Mouse (Mus musculus) adrenal gland, postnatal 36 days (tissue): ENCODE measurements around the gene Il1a. TPM values are rescaled to one million over a fixed set of nuclear protein-coding genes. Genes with fewer than 3 reads are reported as not detected.

Experiments
- DNase-seq, 2 experiments: peaks; one replicate each; pipeline ENCODE4 v3.0.0; 2021; ENCODE audit warnings: mixed read lengths in 1 of 2
- long read RNA-seq, 2 experiments: library from polyadenylated mRNA; stranded (forward); transcript quantifications; one replicate each; pipeline ENCODE4 v2.0.0; 2021; ENCODE audit warnings: borderline sequencing depth in 2 of 2
- total RNA-seq, 2 experiments: library from RNA; stranded (reverse); gene quantifications; 2 replicates each; pipeline ENCODE4 v1.2.3; 2021

Il1a gene
- under 1 TPM in 1 of 2 experiments, not detected in 1; 0.17 TPM for total RNA-seq
- long read RNA-seq, experiment 1, result 0 reads
- long read RNA-seq, experiment 2, result 0 reads

GRCm38 (mm10) chr2:129309836-129310235 lies at the start of gene Il1a:
Gene Il1a, minus strand, starts transcription at chr2:129309972.
- no peak for DNase-seq

- DNase-seq, result peak; percentile 8 to 14
These were observed 28.4 kb upstream of the Il1a start for GRCm38 (mm10) chr2:129338138-129338621.

- DNase-seq, result no peak
These were observed 23.7 kb upstream of the Il1a start for GRCm38 (mm10) chr2:129333471-129333870.

GRCm38 (mm10) chr2:129330540-129330939 lies 20.8 kb upstream of the Il1a start:
- peak in 1 of 2 experiments; percentile 22 for DNase-seq

- DNase-seq, result no peak
These were observed 20.3 kb upstream of the Il1a start for GRCm38 (mm10) chr2:129330024-129330423.

- DNase-seq, result no peak
These were observed 18.5 kb upstream of the Il1a start for GRCm38 (mm10) chr2:129328238-129328637.

GRCm38 (mm10) chr2:129324216-129324615 lies 14.4 kb upstream of the Il1a start:
- no peak for DNase-seq

GRCm38 (mm10) chr2:129322117-129322635 lies 12.4 kb upstream of the Il1a start:
- no peak for DNase-seq

GRCm38 (mm10) chr2:129320033-129320605 lies 10.3 kb upstream of the Il1a start:
- DNase-seq, result no peak

GRCm38 (mm10) chr2:129315831-129316230 lies 6.1 kb upstream of the Il1a start:
- DNase-seq, result no peak

- no peak for DNase-seq
These were observed 5.1 kb upstream of the Il1a start for GRCm38 (mm10) chr2:129314880-129315279.

- no peak for DNase-seq
These were observed 4.2 kb upstream of the Il1a start for GRCm38 (mm10) chr2:129313934-129314333.

- DNase-seq, result peak in 1 of 2 experiments; percentile 4
These were observed 3.8 kb downstream of the Il1a start for GRCm38 (mm10) chr2:129306020-129306419.

- DNase-seq, result no peak
These were observed 12.2 kb downstream of the Il1a start for GRCm38 (mm10) chr2:129297589-129297982.

GRCm38 (mm10) chr2:129296671-129297588 lies 12.8 kb downstream of the Il1a start, which contains the start of gene Ckap2l:
Gene Ckap2l, minus strand, starts transcription at chr2:129297212.
- DNase-seq, result peak; percentile 97 to 98

GRCm38 (mm10) chr2:129296086-129296485 lies 13.7 kb downstream of the Il1a start:
- no peak for DNase-seq

- no peak for DNase-seq
These were observed 14.7 kb downstream of the Il1a start for GRCm38 (mm10) chr2:129295075-129295474.

- no peak for DNase-seq
These were observed 35.9 kb downstream of the Il1a start for GRCm38 (mm10) chr2:129273823-129274222.

- no peak for DNase-seq
These were observed 39.2 kb downstream of the Il1a start for GRCm38 (mm10) chr2:129270621-129271020.

GRCm38 (mm10) chr2:129269986-129270385 lies 39.8 kb downstream of the Il1a start:
- no peak for DNase-seq

GRCm38 (mm10) chr2:129269161-129269643 lies 40.6 kb downstream of the Il1a start:
- DNase-seq, result no peak

GRCm38 (mm10) chr2:129267738-129268137 lies 42.0 kb downstream of the Il1a start:
- DNase-seq, result no peak

- no peak for DNase-seq
These were observed 44.5 kb downstream of the Il1a start for GRCm38 (mm10) chr2:129265316-129265715.
